Mouse (Mus musculus) ovary, postnatal 10 days (tissue): ENCODE results near the gene Itga6.
A peak's percentile ranks its signal among the peaks of the same experiment; 100 is the strongest.
"Not testable (repeated sequence)": the region's sequence is repeated elsewhere in the genome, so short reads cannot be mapped to it uniquely, and the experiment has no call there.

ENCODE experiments used
- DNase-seq: peaks from one replicate; pipeline ENCODE4 v3.0.0; 2022; ENCODE audit warnings: low spot score

Gene Itga6

GRCm38 (mm10) chr2:71852161-71852560, 106.7 kb downstream of the Itga6 start:
- DNase-seq, result not testable (repeated sequence)

- DNase-seq, result no peak
Measured at GRCm38 (mm10) chr2:71855076-71855475, 109.7 kb downstream of the Itga6 start.

GRCm38 (mm10) chr2:71863531-71864173, 118.2 kb downstream of the Itga6 start:
- no peak for DNase-seq

- DNase-seq, result no peak
Measured at GRCm38 (mm10) chr2:71865022-71865421, 119.6 kb downstream of the Itga6 start.

GRCm38 (mm10) chr2:71865935-71866334, 120.5 kb downstream of the Itga6 start:
- no peak for DNase-seq

GRCm38 (mm10) chr2:71866565-71866964, 121.1 kb downstream of the Itga6 start:
- no peak for DNase-seq

- no peak for DNase-seq
Measured at GRCm38 (mm10) chr2:71867019-71867418, 121.6 kb downstream of the Itga6 start.

GRCm38 (mm10) chr2:71867480-71867879, 122.1 kb downstream of the Itga6 start:
- DNase-seq, result no peak

GRCm38 (mm10) chr2:71868256-71868655, 122.8 kb downstream of the Itga6 start:
- no peak for DNase-seq

GRCm38 (mm10) chr2:71872141-71872540, 126.7 kb downstream of the Itga6 start:
- no peak for DNase-seq

- DNase-seq, result peak; percentile 92
Measured at GRCm38 (mm10) chr2:71872801-71873443, 127.5 kb downstream of the Itga6 start, which contains the start of gene Pdk1. Gene Pdk1, plus strand, starts transcription at chr2:71873224.

- DNase-seq, result peak; percentile 7
Measured at GRCm38 (mm10) chr2:71873474-71874322, 128.3 kb downstream of the Itga6 start.

GRCm38 (mm10) chr2:71874422-71874821, 129.0 kb downstream of the Itga6 start:
- DNase-seq, result no peak

- no peak for DNase-seq
Measured at GRCm38 (mm10) chr2:71874836-71875235, 129.4 kb downstream of the Itga6 start.

- DNase-seq, result no peak
Measured at GRCm38 (mm10) chr2:71877865-71878264, 132.4 kb downstream of the Itga6 start.

GRCm38 (mm10) chr2:71878441-71878840, 133.0 kb downstream of the Itga6 start:
- no peak for DNase-seq

- no peak for DNase-seq
Measured at GRCm38 (mm10) chr2:71878943-71879342, 133.5 kb downstream of the Itga6 start.

- DNase-seq, result no peak
Measured at GRCm38 (mm10) chr2:71882914-71883651, 137.7 kb downstream of the Itga6 start.

GRCm38 (mm10) chr2:71887269-71887668, 141.9 kb downstream of the Itga6 start:
- no peak for DNase-seq

- DNase-seq, result no peak
Measured at GRCm38 (mm10) chr2:71888437-71888836, 143.0 kb downstream of the Itga6 start.

GRCm38 (mm10) chr2:71891536-71891935, 146.1 kb downstream of the Itga6 start:
- DNase-seq, result no peak

- no peak for DNase-seq
Measured at GRCm38 (mm10) chr2:71892741-71893349, 147.4 kb downstream of the Itga6 start.
